Mouse (Mus musculus) liver, embryonic 14.5 days (tissue): ENCODE measurements around the gene Kcnh2. TPM values are rescaled to one million over a fixed set of nuclear protein-coding genes. Genes with fewer than 3 reads are reported as not detected.

Experiments
- ATAC-seq: fragments of 200-750 bp; cut with Nextera tagmentation; 2 replicates; pipeline ENCODE4 v1.8.0; 2017; ENCODE audit warnings: moderate number of reproducible peaks, mild to moderate bottlenecking, moderate library complexity; ENCODE audit not compliant: insufficient read depth
- DNase-seq, 3 experiments: peaks; one replicate each; pipeline ENCODE4 v3.0.0-alpha.2; 2012 to 2013; ENCODE audit warnings: low read depth in 3 of 3, low spot score in 3 of 3
- H3K27ac ChIP-seq: fragments of 300-500 bp; sonication (generic); 2 replicates; pipeline ENCODE4 v1.5.1; 2014; ENCODE audit warnings: moderate library complexity, mild to moderate bottlenecking, control low read depth, inconsistent platforms
- H3K27me3 ChIP-seq: fragments of 300-500 bp; sonication (generic); 2 replicates; pipeline ENCODE4 v1.6.1; 2014; ENCODE audit warnings: mild to moderate bottlenecking, low read length, moderate library complexity; ENCODE audit not compliant: control insufficient read depth, insufficient read depth
- H3K36me3 ChIP-seq: fragments of 300-500 bp; sonication (generic); replicated peaks from 2 replicates; pipeline ENCODE4 v1.6.1; 2014; ENCODE audit warnings: low read depth; ENCODE audit not compliant: control insufficient read depth, insufficient read depth
- H3K4me1 ChIP-seq, 2 experiments: fragments of 200-500 bp in 1 of 2; fragments of 300-500 bp in 1 of 2; sonication (generic) in 1 of 2; replicated peaks; 2 replicates each; pipeline ENCODE4 v1.6.1; 2012 to 2014; ENCODE audit warnings: antibody characterized with exemption in 1 of 2, inconsistent platforms in 1 of 2, low read length in 1 of 2; ENCODE audit not compliant: control insufficient read depth in 2 of 2, insufficient read depth in 2 of 2
- H3K4me2 ChIP-seq: fragments of 300-500 bp; sonication (generic); 2 replicates; pipeline ENCODE4 v1.6.1; 2014; ENCODE audit warnings: low read depth, mild to moderate bottlenecking, control low read depth, moderate library complexity
- H3K4me3 ChIP-seq, 2 experiments: fragments of 200-500 bp in 1 of 2; fragments of 300-500 bp in 1 of 2; sonication (generic) in 1 of 2; 2 replicates each; pipeline ENCODE4 v1.5.1; 2012 to 2014; ENCODE audit warnings: low read depth in 2 of 2, low read length in 2 of 2, mild to moderate bottlenecking in 2 of 2, control low read depth in 1 of 2, inconsistent platforms in 1 of 2, moderate library complexity in 1 of 2; ENCODE audit not compliant: insufficient read depth in 1 of 2
- H3K9ac ChIP-seq: fragments of 300-500 bp; sonication (generic); replicated peaks from 2 replicates; pipeline ENCODE4 v1.6.1; 2014; ENCODE audit warnings: mild to moderate bottlenecking, control low read depth, moderate library complexity
- H3K9me3 ChIP-seq: fragments of 300-500 bp; sonication (generic); 2 replicates; pipeline ENCODE4 v1.6.1; 2016; ENCODE audit warnings: low read length, mixed read lengths; ENCODE audit not compliant: control insufficient read depth
- CTCF ChIP-seq: IDR thresholded peaks from 2 replicates; pipeline ENCODE4 v1.5.1; 2016; ENCODE audit warnings: antibody characterized with exemption, low read depth, control low read depth
- EP300 ChIP-seq: IDR thresholded peaks from 2 replicates; pipeline ENCODE4 v1.6.1; 2016; ENCODE audit warnings: antibody characterized with exemption, low read depth
- WGBS: fragments of 180-500 bp; shearing (Covaris S2); extraction: QIAGEN DNeasy Blood & Tissue Kit; methylation state at CpG from one replicate; pipeline ENCODE4 v1.1.7; 2014; ENCODE audit not compliant: insufficient replicate concordance; 5-methylcytosine and 5-hydroxymethylcytosine counted together
- polyA plus RNA-seq, 2 experiments: library from polyadenylated mRNA; depleted of rRNA in 1 of 2; stranded (reverse) in 1 of 2; unstranded in 1 of 2; fragments of >200 nt; fragmentation: Nextera tagmentation in 1 of 2; extraction: Ambion mirVana in 1 of 2; gene quantifications; 2 replicates each; pipeline versions ENCODE4 v1.2.1 to v1.2.3; 2012 to 2014

The Kcnh2 gene
- polyA plus RNA-seq, 2 experiments: 0.05 to 0.44 TPM

DNA sequence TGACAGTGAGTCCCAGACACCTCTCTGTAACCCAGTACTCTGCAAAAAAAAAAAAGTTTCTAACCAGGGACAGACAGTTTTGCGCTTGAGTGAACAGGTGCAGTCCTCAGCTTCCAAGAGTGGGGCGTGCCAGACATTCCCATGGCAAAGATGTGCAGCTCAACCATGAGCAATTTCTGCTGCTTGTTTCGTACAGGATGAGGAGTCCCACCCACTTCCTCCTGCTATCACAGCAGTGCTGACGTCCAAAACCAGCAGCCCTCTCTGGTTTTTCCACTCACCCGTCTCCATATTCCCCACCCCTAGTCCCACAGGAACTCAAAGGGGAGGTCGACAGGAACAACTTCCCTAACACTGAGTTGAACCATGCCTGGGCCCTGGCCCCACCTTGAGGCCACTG, 33.0 kb upstream of the Kcnh2 start:
- Histone ChIP-seq H3K4me3 (no peak overlapping the region), H3K27ac (no peak overlapping the region), H3K36me3 (no peaks in the 10 kb centered on the region), H3K9ac (no peak overlapping the region), H3K4me2 (no peak overlapping the region), H3K27me3 (peaks cover 25% of the 10 kb centered on the region), H3K9me3 (no peaks in the 10 kb centered on the region), H3K4me1 (peaks cover 3 to 18% of the 10 kb centered on the region in 2 experiments)
- DNase-seq (no peak), ATAC-seq (no peak)
- no peak for TF ChIP-seq CTCF
- no peak for TF ChIP-seq EP300
- 22% methylated on average over 6 of the region's 6 CpGs for WGBS

DNA sequence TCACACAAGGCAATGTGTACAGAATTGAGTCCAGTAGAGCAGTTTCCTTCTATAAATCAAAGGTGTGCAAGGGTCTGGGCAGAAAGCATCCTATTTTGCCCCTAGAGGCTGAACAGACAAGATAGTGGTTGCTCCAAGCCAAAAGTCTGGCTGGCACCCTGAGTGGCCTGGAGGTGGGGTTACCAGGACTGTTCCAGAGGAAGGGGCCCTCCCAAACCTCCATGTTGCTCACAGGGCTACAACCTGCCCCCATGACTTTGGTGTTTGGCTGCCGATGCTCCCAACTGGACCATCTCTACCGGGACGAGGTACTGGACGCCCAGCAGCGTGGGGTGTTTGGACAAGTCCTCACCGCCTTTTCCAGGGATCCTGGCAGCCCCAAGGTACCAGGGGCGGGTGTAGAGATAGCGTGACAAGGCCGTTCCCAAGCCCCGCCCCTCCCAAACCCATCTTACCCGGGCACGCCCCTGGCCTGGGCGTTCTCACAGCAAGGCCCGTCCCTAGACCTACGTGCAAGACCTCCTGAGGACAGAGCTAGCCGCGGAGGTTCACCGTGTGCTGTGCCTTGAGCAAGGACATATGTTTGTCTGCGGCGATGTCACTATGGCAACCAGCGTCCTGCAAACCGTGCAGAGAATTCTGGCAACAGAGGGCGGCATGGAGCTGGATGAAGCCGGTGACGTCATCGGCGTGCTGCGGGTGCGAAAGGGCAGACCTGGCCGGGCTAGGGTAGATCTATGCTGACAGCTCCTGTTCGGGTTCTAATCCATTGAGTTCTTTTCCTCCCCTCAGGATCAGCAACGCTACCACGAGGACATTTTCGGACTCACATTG, 31.8 kb upstream of the Kcnh2 start:
- H3K4me1 ChIP-seq: peaks cover 3 to 12% of the 10 kb centered on the region in 2 experiments
- peak overlapping the region; percentile 68 for H3K4me2 ChIP-seq
- H3K27me3 ChIP-seq: peaks cover 21% of the 10 kb centered on the region
- no peaks in the 10 kb centered on the region for H3K9me3 ChIP-seq
- ATAC-seq (peak; percentile 88), DNase-seq (peak; percentile 74 to 90 (median 75))
- no peak overlapping the region for H3K27ac ChIP-seq
- H3K4me3 ChIP-seq: peak overlapping the region; percentile 51 to 74
- H3K9ac ChIP-seq: peak overlapping the region; percentile 54
- WGBS: 3% methylated on average over 34 of the region's 34 CpGs
- TF ChIP-seq CTCF (peak; percentile 74), EP300 (0 out of 2 replicates have a peak, but pooled peaks have one; percentile 23)
- H3K36me3 ChIP-seq: no peaks in the 10 kb centered on the region

DNA sequence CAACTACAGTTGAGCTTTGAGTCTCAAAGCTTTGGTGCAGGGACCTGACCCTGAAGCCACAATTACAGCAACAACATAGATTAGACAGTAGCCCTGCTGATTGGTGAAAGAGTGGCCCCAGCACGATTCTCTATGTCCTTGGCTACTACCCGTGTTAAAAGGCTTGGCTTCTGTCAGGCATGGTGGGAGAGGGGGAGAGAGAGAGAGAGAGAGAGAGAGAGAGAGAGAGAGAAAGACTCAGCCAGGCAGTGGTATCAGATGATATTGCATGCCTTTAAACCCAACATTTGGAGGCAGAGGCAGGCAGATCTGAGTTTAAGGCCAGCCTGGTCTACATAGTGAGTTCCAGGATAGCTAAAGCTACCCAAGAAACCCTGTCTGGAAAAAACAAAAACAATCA, 30.6 kb upstream of the Kcnh2 start:
- 38% methylated on average over 2 of the region's 2 CpGs for WGBS
- H3K36me3 ChIP-seq: no peaks in the 10 kb centered on the region

GRCm38 (mm10) chr5:24381486-24381885, 30.1 kb upstream of the Kcnh2 start:
- ATAC-seq (no peak), DNase-seq (no peak)
- H3K4me2 ChIP-seq: no peak overlapping the region
- H3K27me3 ChIP-seq: peaks cover 4% of the 10 kb centered on the region; the same call in 1 of the 2 replicates
- WGBS: 57% methylated on average over 6 of the region's 6 CpGs
- H3K9me3 ChIP-seq: no peaks in the 10 kb centered on the region
- TF ChIP-seq CTCF (no peak), EP300 (no peak)
- H3K36me3 ChIP-seq: no peaks in the 10 kb centered on the region
- no peak overlapping the region for H3K4me3 ChIP-seq
- no peak overlapping the region for H3K27ac ChIP-seq
- H3K4me1 ChIP-seq: peaks cover 3 to 12% of the 10 kb centered on the region in 2 experiments
- no peak overlapping the region for H3K9ac ChIP-seq

More for the DNA sequence above, 30.6 kb upstream of the Kcnh2 start:
- TF ChIP-seq EP300 (no peak), CTCF (no peak)
- Histone ChIP-seq H3K4me3 (no peak overlapping the region), H3K9me3 (no peaks in the 10 kb centered on the region), H3K4me1 (peaks cover 3 to 12% of the 10 kb centered on the region in 2 experiments), H3K9ac (no peak overlapping the region), H3K27ac (no peak overlapping the region), H3K4me2 (no peak overlapping the region), H3K27me3 (peaks cover 8% of the 10 kb centered on the region)
- no peak for ATAC-seq
- no peak for DNase-seq

GRCm38 (mm10) chr5:24380499-24380898, 29.1 kb upstream of the Kcnh2 start:
- ATAC-seq: no peak
- Histone ChIP-seq H3K27ac (no peak overlapping the region), H3K4me3 (no peak overlapping the region), H3K4me2 (no peak overlapping the region), H3K9ac (no peak overlapping the region), H3K4me1 (peaks cover 3 to 12% of the 10 kb centered on the region in 2 experiments), H3K27me3 (no peaks in the 10 kb centered on the region), H3K9me3 (no peaks in the 10 kb centered on the region), H3K36me3 (no peaks in the 10 kb centered on the region)
- WGBS: 63% methylated on average over 4 of the region's 4 CpGs
- TF ChIP-seq EP300 (no peak), CTCF (no peak)
- DNase-seq: no peak
